In the genomic region with DNA sequence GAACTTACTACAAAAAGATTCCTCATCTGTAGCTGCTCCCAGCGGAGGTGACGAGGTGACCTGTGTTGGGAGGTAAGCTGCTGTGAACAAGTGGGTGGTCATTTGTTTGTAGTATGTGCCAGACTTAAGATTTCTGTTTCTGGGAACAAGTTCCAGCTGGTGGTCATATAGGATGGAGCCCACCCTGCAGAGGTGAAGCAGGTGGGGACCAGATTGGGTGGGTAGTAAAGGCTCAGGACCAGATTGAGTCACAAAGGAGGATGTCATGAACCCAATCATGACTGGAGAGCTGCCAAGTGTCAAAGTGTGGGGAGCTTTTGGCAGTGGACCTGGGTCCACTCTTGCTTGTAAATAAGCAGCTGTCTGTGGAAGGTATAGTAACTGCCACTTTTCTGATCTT, we compare ENCODE assay signal across 28 mouse cellular contexts.
DNase-seq lines count a peak whose midpoint lies in the region; ATAC-seq lines count a peak whose summit lies in the region.
"Had no signal": no experiment of that assay in that cellular context is flagged by ENCODE, and none has a peak within 500 bp of the region (broad histone marks: within the 10 kb centered on the region; RNA-seq: fewer than 3 reads in every experiment).

No protein-coding gene starts in this region.

- no peak overlapping the region for H3K4me2 ChIP-seq in kidney, embryonic 16.5 days (replicated peaks; ENCODE audit: low read depth, low read length)
- no peak overlapping the region for H3K4me2 ChIP-seq in midbrain, embryonic 14.5 days (ENCODE audit: low read length)
- H3K4me2 ChIP-seq in limb, embryonic 12.5 days: no peak overlapping the region
- H3K4me2 ChIP-seq: embryonic facial prominence, embryonic 15.5 days; forebrain, embryonic 13.5 days; hindbrain, embryonic 12.5 days; liver, embryonic 15.5 days; midbrain, embryonic 15.5 days had no signal

- no peak overlapping the region for H3K4me3 ChIP-seq in kidney, embryonic 16.5 days (ENCODE audit: low read length)
- no peak overlapping the region for H3K4me3 ChIP-seq in midbrain, embryonic 14.5 days (replicated peaks; ENCODE audit: low read depth, low read length)
- H3K4me3 ChIP-seq in midbrain, embryonic 10.5 days: no peak overlapping the region
- no peak overlapping the region for H3K4me3 ChIP-seq in limb, embryonic 12.5 days (replicated peaks)
- H3K4me3 ChIP-seq: embryonic facial prominence, embryonic 15.5 days; forebrain, embryonic 13.5 days; hindbrain, embryonic 12.5 days; liver, embryonic 15.5 days; megakaryocyte, embryonic 14.5 days; midbrain, embryonic 15.5 days had no signal

- no peaks in the 10 kb centered on the region for H3K9me3 ChIP-seq in kidney, embryonic 16.5 days (ENCODE audit: low read length)
- H3K9me3 ChIP-seq in midbrain, embryonic 14.5 days (ENCODE audit: control insufficient read depth, low read length): no peaks in the 10 kb centered on the region
- H3K9me3 ChIP-seq in midbrain, embryonic 10.5 days (replicated peaks): no peaks in the 10 kb centered on the region
- H3K9me3 ChIP-seq in limb, embryonic 12.5 days: no peaks in the 10 kb centered on the region
- H3K9me3 ChIP-seq: embryonic facial prominence, embryonic 15.5 days; forebrain, embryonic 13.5 days; hindbrain, embryonic 12.5 days; liver, embryonic 15.5 days; megakaryocyte, embryonic 14.5 days; midbrain, embryonic 15.5 days had no signal

- no peaks in the 10 kb centered on the region for H3K36me3 ChIP-seq in kidney, embryonic 16.5 days (ENCODE audit: insufficient read depth, low read length)
- H3K36me3 ChIP-seq in midbrain, embryonic 14.5 days (ENCODE audit: control insufficient read depth, insufficient read depth, low read length): no peaks in the 10 kb centered on the region
- no peaks in the 10 kb centered on the region for H3K36me3 ChIP-seq in midbrain, embryonic 10.5 days
- no peaks in the 10 kb centered on the region for H3K36me3 ChIP-seq in limb, embryonic 12.5 days
- H3K36me3 ChIP-seq: embryonic facial prominence, embryonic 15.5 days; hindbrain, embryonic 12.5 days; liver, embryonic 15.5 days; midbrain, embryonic 15.5 days had no signal

- no peaks in the 10 kb centered on the region for H3K4me1 ChIP-seq in kidney, embryonic 16.5 days (ENCODE audit: insufficient read depth, low read length)
- no peaks in the 10 kb centered on the region for H3K4me1 ChIP-seq in midbrain, embryonic 14.5 days (ENCODE audit: control insufficient read depth, insufficient read depth, low read length)
- no peaks in the 10 kb centered on the region for H3K4me1 ChIP-seq in midbrain, embryonic 10.5 days
- no peaks in the 10 kb centered on the region for H3K4me1 ChIP-seq in limb, embryonic 12.5 days (replicated peaks)
- H3K4me1 ChIP-seq: embryonic facial prominence, embryonic 15.5 days; forebrain, embryonic 13.5 days; hindbrain, embryonic 12.5 days; liver, embryonic 15.5 days; megakaryocyte, embryonic 14.5 days; midbrain, embryonic 15.5 days had no signal

- peak; percentile 21 to 22 for DNase-seq in cerebellum, postnatal 10 days
- DNase-seq in cerebellum, adult 18-20 months: no peak
- DNase-seq in kidney, adult 9 months: no peak
- no peak for DNase-seq in midbrain, embryonic 14.5 days
- DNase-seq in midbrain, embryonic 10.5 days (ENCODE audit: low spot score): no peak
- no peak for DNase-seq in lung, adult 18-20 months
- DNase-seq: adrenal gland, adult 8-10 months; cerebellum, adult 9-10 months; embryo, embryonic 11 days; gastrocnemius, postnatal 14 days; heart, postnatal 14 days; kidney, adult 18-20 months; layer of hippocampus, postnatal 36 days; liver; lung, postnatal 4 days; right cerebral cortex, adult 18-20 months; spleen, adult 18-20 months had no signal

- H3K9ac ChIP-seq in kidney, embryonic 16.5 days (replicated peaks; ENCODE audit: low read length): no peak overlapping the region
- H3K9ac ChIP-seq in midbrain, embryonic 14.5 days (replicated peaks; ENCODE audit: low read length): no peak overlapping the region
- H3K9ac ChIP-seq in limb, embryonic 12.5 days (replicated peaks): no peak overlapping the region
- H3K9ac ChIP-seq: embryonic facial prominence, embryonic 15.5 days; forebrain, embryonic 13.5 days; hindbrain, embryonic 12.5 days; liver, embryonic 15.5 days; midbrain, embryonic 15.5 days had no signal

- H3K27me3 ChIP-seq in kidney, embryonic 16.5 days (ENCODE audit: insufficient read depth, low read length): no peaks in the 10 kb centered on the region
- no peaks in the 10 kb centered on the region for H3K27me3 ChIP-seq in midbrain, embryonic 14.5 days (ENCODE audit: control insufficient read depth, insufficient read depth, low read length)
- no peaks in the 10 kb centered on the region for H3K27me3 ChIP-seq in midbrain, embryonic 10.5 days (ENCODE audit: low read depth, poor library complexity, severe bottlenecking)
- H3K27me3 ChIP-seq in limb, embryonic 12.5 days: no peaks in the 10 kb centered on the region
- H3K27me3 ChIP-seq: embryonic facial prominence, embryonic 15.5 days; forebrain, embryonic 13.5 days; hindbrain, embryonic 12.5 days; liver, embryonic 15.5 days; megakaryocyte, embryonic 14.5 days; midbrain, embryonic 15.5 days had no signal

- ATAC-seq in kidney, embryonic 16.5 days (ENCODE audit: low FRiP score, low TSS enrichment): peak; percentile 31; the same call in 1 of the 2 replicates
- peak; percentile 31; the same call in 1 of the 2 replicates for ATAC-seq in midbrain, embryonic 14.5 days (ENCODE audit: low FRiP score, low TSS enrichment)
- ATAC-seq in limb, embryonic 12.5 days (ENCODE audit: insufficient number of reproducible peaks, insufficient read depth, low FRiP score, low TSS enrichment, low read depth): peak; percentile 56; the same call in 1 of the 2 replicates
- ATAC-seq: activated CD4-positive, CD25-positive, alpha-beta regulatory T cell, adult 4 months; inflammation-experienced regulatory T-cells, adult 6 months; midbrain, embryonic 15.5 days had no signal

- no peak overlapping the region for H3K27ac ChIP-seq in kidney, embryonic 16.5 days (ENCODE audit: low read length)
- no peak overlapping the region for H3K27ac ChIP-seq in midbrain, embryonic 14.5 days (replicated peaks; ENCODE audit: low read depth, low read length)
- H3K27ac ChIP-seq in midbrain, embryonic 10.5 days (replicated peaks): no peak overlapping the region
- no peak overlapping the region for H3K27ac ChIP-seq in limb, embryonic 12.5 days
- H3K27ac ChIP-seq: embryonic facial prominence, embryonic 15.5 days; forebrain, embryonic 13.5 days; hindbrain, embryonic 12.5 days; kidney, postnatal 0 days; liver, embryonic 15.5 days; midbrain, embryonic 15.5 days had no signal

- 68% methylated on average over 2 of the region's 2 CpGs for WGBS in kidney, embryonic 16.5 days
- WGBS in midbrain, embryonic 14.5 days: 78% methylated on average over 2 of the region's 2 CpGs
- 83% methylated on average over 2 of the region's 2 CpGs for WGBS in midbrain, embryonic 10.5 days
- WGBS in limb, embryonic 12.5 days: 58% methylated on average over 2 of the region's 2 CpGs

Comparison
In these comparisons a context has a peak if more than half of its experiments do, and no peak if none do; other contexts are left out.
1. DNase-seq: peak in cerebellum, postnatal 10 days (2 of 2); none in cerebellum, adult 18-20 months (0 of 2), kidney, adult 9 months (single experiment), midbrain, embryonic 14.5 days (single experiment), midbrain, embryonic 10.5 days (single experiment) and lung, adult 18-20 months (0 of 2).
2. Peak in every context shown above with its lines, with median percentiles within 50 percentile points of each other: ATAC-seq.